Mouse (Mus musculus) c-Kit-positive CD71-positive TER-119-negative erythroid progenitor cells, embryonic 14.5 days (primary cell): Measurements from ENCODE around the gene 6430628N08Rik.

Source experiments
- DNase-seq: peaks from one replicate; pipeline ENCODE4 v3.0.0-alpha.2; 2013; ENCODE audit warnings: low read depth

Gene 6430628N08Rik

GRCm38 (mm10) chr4:115939295-115940102 lies 49.0 kb downstream of the 6430628N08Rik start, which contains the start of gene Dmbx1:
Gene Dmbx1 (minus strand): TSS chr4:115939926.
- no peak for DNase-seq

DNA sequence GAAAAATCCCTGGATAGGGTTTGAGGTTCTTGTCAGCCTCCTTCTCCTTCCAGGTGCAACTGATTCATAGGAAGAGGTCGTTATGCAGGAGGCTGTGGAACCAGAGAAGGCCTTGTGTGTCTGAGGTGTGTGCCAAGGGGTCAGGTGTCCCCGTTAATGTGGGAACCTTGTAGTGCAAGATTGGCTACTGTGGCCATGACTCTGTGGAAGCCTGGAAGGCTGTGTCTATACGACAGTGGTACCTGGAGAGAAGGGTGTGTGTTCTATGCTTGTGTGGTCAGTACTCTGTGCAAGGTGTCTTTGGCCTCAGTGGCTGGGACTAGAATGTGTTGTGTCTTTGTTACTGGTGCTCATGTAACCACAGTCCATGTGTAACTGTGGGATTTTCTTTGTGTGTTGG lies 50.2 kb downstream of the 6430628N08Rik start:
- no peak for DNase-seq

DNA sequence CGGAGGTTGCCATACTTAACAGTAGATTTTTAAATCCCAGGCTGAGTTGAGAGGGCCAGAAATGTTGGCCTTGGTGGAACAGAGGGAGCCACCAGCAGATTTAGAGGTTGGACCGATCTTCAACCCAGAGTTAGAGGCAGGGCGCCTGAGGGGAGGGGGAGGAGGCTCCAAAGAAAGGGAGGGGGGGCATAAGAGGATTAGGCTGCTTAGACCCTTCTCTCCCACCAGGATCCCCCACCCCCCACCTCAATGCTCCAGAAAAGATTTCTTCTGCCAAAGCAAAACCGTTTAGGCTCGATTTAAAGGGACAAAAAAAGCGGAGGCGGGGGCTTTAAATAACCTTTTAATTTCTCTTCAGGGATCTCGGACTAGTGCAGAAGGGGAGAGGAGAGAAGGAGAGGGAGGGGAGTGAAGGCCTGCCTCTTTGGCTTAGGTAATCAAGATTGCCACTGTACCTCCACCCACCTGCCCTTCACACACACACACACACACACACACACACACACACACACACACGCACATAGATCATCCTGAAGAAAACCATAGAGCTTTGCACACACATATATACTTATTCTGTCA lies 50.9 kb downstream of the 6430628N08Rik start:
- no peak for DNase-seq

GRCm38 (mm10) chr4:115943669-115944314 lies 53.3 kb downstream of the 6430628N08Rik start:
- DNase-seq: no peak
